In the genomic region with DNA sequence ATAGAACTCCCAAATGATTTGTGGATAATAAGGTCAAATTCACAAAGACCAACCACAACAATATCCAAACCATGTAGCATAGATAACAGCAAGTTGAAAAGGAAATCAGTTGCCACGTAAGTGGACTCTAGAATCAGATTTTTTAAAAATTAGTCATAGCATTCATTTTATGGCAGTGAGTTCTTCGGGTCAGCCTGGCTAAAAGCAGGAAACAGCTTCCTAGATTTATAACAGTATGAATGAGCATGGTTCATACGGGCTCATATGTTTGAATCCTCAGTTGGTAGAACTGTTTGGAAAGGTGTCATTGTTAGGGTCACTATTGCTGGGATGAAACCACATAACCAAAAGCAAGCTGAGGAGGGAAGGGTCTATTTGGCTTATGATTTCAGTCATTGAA, we compare ENCODE assay signal across 13 mouse cellular contexts.
"Had no signal": no experiment of that assay in that cellular context is flagged by ENCODE, and none has a peak within 500 bp of the region (broad histone marks: within the 10 kb centered on the region; RNA-seq: fewer than 3 reads in every experiment).

No protein-coding gene starts in this region.

- H3K4me2 ChIP-seq: limb, embryonic 12.5 days; liver, embryonic 13.5 days; lung, embryonic 15.5 days; neural tube, embryonic 12.5 days had no signal

- H3K9me3 ChIP-seq: limb, embryonic 12.5 days; liver, embryonic 13.5 days; lung, embryonic 15.5 days; midbrain, embryonic 10.5 days; neural tube, embryonic 12.5 days had no signal

- H3K27ac ChIP-seq: limb, embryonic 12.5 days; liver, embryonic 13.5 days; lung, embryonic 15.5 days; midbrain, embryonic 10.5 days; neural tube, embryonic 12.5 days had no signal

- H3K36me3 ChIP-seq: limb, embryonic 12.5 days; liver, embryonic 13.5 days; lung, embryonic 15.5 days; midbrain, embryonic 10.5 days; neural tube, embryonic 12.5 days had no signal

- ATAC-seq: liver, postnatal 0 days; midbrain, embryonic 16.5 days had no signal

- H3K27me3 ChIP-seq: limb, embryonic 12.5 days; lung, embryonic 15.5 days; neural tube, embryonic 12.5 days had no signal

- H3K4me3 ChIP-seq: limb, embryonic 12.5 days; liver, embryonic 13.5 days; lung, embryonic 15.5 days; midbrain, embryonic 10.5 days; neural tube, embryonic 12.5 days had no signal

- H3K4me1 ChIP-seq: limb, embryonic 12.5 days; midbrain, embryonic 10.5 days; neural tube, embryonic 12.5 days had no signal

- H3K9ac ChIP-seq: limb, embryonic 12.5 days; liver, embryonic 13.5 days; liver, postnatal 0 days; lung, embryonic 15.5 days; neural tube, embryonic 12.5 days had no signal

- DNase-seq: kidney, adult 8-10 months; kidney, postnatal 25 days; liver; liver, embryonic 13.5 days; liver, postnatal 0 days; spleen, adult 18-20 months; thymus, adult 2 months; thymus, postnatal 25 days had no signal
